Mouse (Mus musculus) monocyte, adult 5-6 weeks (primary cell): ENCODE measurements around the gene Ccdc43. TPM values are rescaled to one million over a fixed set of nuclear protein-coding genes. Genes with fewer than 3 reads are reported as not detected.
"Not testable (repeated sequence)": the region's sequence is repeated elsewhere in the genome, so short reads cannot be mapped to it uniquely, and the experiment has no call there.

ENCODE experiments used
- ATAC-seq: fragments of 153-309, 156-312 bp; replicated peaks from 2 replicates; pipeline ENCODE4 v1.8.0; 2017; ENCODE audit warnings: mild to moderate bottlenecking; ENCODE audit not compliant: low TSS enrichment, insufficient number of reproducible peaks, severe bottlenecking, poor library complexity, low FRiP score
- total RNA-seq: library from RNA; stranded (forward); fragments of 200-1000, 200-491, 200-594 nt; gene quantifications from 3 replicates; pipeline ENCODE4 v1.2.3, GENCODE M21; 2017

Ccdc43 gene
- 26.8 to 44.5 TPM (median 32.6 TPM) in 3 replicates for total RNA-seq

GRCm38 (mm10) chr11:102697338-102698017, at the start of gene Ccdc43:
Gene Ccdc43 (minus strand): TSS chr11:102697782.
- ATAC-seq: peak; percentile 96

GRCm38 (mm10) chr11:102744746-102745145, 47.2 kb upstream of the Ccdc43 start:
- ATAC-seq: no peak

GRCm38 (mm10) chr11:102742843-102743242, 45.3 kb upstream of the Ccdc43 start:
- no peak for ATAC-seq

- no peak for ATAC-seq
Observed at GRCm38 (mm10) chr11:102742066-102742465, 44.5 kb upstream of the Ccdc43 start.

GRCm38 (mm10) chr11:102741129-102741950, 43.8 kb upstream of the Ccdc43 start:
- ATAC-seq: no peak

GRCm38 (mm10) chr11:102740634-102741033, 43.1 kb upstream of the Ccdc43 start:
- no peak for ATAC-seq

- ATAC-seq: 0 out of 2 replicates have a peak, but pooled peaks have one; percentile 31
Observed at GRCm38 (mm10) chr11:102739278-102739966, 41.8 kb upstream of the Ccdc43 start.

- no peak for ATAC-seq
Observed at GRCm38 (mm10) chr11:102738046-102738445, 40.5 kb upstream of the Ccdc43 start.

GRCm38 (mm10) chr11:102734961-102735360, 37.4 kb upstream of the Ccdc43 start:
- ATAC-seq: no peak

GRCm38 (mm10) chr11:102733146-102733545, 35.6 kb upstream of the Ccdc43 start:
- ATAC-seq: no peak

- ATAC-seq: no peak
Observed at GRCm38 (mm10) chr11:102731366-102731765, 33.8 kb upstream of the Ccdc43 start.

- ATAC-seq: no peak
Observed at GRCm38 (mm10) chr11:102729835-102730234, 32.3 kb upstream of the Ccdc43 start.

GRCm38 (mm10) chr11:102728614-102729013, 31.0 kb upstream of the Ccdc43 start:
- 0 out of 2 replicates have a peak, but pooled peaks have one; percentile 40 for ATAC-seq

- no peak for ATAC-seq
Observed at GRCm38 (mm10) chr11:102725574-102725973, 28.0 kb upstream of the Ccdc43 start.

GRCm38 (mm10) chr11:102716135-102716534, 18.6 kb upstream of the Ccdc43 start:
- no peak for ATAC-seq

GRCm38 (mm10) chr11:102714578-102714977, 17.0 kb upstream of the Ccdc43 start:
- not testable (repeated sequence) for ATAC-seq

GRCm38 (mm10) chr11:102712411-102712810, 14.8 kb upstream of the Ccdc43 start:
- no peak for ATAC-seq

GRCm38 (mm10) chr11:102702206-102702605, 4.6 kb upstream of the Ccdc43 start:
- ATAC-seq: not testable (repeated sequence)

GRCm38 (mm10) chr11:102698018-102698476, 465 bp upstream of the Ccdc43 start:
- ATAC-seq: no peak; the same call in 1 of the 2 replicates
